Mouse (Mus musculus) activated CD4-positive, CD25-positive, alpha-beta regulatory T cell, adult 4 months (primary cell): ENCODE results near the gene Defa37. TPM values are rescaled to one million over a fixed set of nuclear protein-coding genes. Genes with fewer than 3 reads are reported as not detected.
"Not testable (repeated sequence)": the region's sequence is repeated elsewhere in the genome, so short reads cannot be mapped to it uniquely, and the experiment has no call there.

Experiments
- ATAC-seq: one replicate; pipeline ENCODE4 v1.8.0; 2017
- polyA plus RNA-seq, 2 experiments: library from polyadenylated mRNA; unstranded; fragments of 100-300 nt; shearing (Covaris generic); gene quantifications; one replicate each; pipeline ENCODE4 v1.2.1; 2017

Gene Defa37
- polyA plus RNA-seq, result not detected

- ATAC-seq, result not testable (repeated sequence)
These were observed at the start of gene Defa37 for GRCm38 (mm10) chr8:21565086-21565485. TSS of gene Defa37 (plus strand) at chr8:21565386.

- not testable (repeated sequence) for ATAC-seq
These were observed 36.5 kb upstream of the Defa37 start, which contains the start of gene Defa32 for GRCm38 (mm10) chr8:21528732-21529131. TSS of gene Defa32 (plus strand) at chr8:21529032.

DNA sequence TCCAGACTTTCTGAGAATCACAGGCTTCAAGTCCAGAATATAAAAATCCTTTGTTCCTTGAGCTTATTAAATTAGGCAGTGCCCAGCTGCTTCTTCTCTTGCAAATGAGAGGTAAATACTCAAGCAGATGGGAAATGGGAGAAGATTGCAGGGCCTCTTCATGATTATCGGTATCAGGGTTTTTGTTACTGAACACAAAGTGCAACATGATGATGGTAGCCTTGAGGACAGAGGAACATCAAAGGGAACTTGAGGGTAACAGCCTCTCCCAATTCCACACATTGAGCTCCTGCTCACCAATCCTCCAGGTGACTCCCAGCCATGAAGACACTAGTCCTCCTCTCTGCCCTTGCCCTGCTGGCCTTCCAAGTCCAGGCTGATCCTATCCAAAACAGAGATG lies 17.5 kb downstream of the Defa37 start, which contains the start of gene Defa28:
Gene Defa28, plus strand, starts transcription at position 301 of the 400 bp plus-strand sequence.
- not testable (repeated sequence) for ATAC-seq

DNA sequence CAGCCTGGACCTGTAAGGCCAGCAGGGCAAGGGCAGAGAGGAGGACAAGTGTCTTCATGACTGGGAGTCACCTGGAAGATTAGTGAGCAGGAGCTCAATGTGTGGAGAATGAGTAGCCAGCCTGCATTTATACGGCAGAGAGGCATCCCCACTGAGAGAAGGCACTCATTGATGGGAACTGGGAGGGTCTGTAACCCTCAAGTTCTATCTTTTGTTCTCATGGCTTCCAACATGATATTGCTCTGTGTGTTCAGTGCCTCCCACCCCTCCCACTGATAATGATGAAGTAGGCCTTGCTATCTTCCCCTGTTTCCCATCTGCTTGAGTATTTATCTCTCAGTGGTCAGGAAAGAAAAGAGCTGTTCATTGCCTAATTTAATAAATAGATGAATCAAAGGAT lies 29.2 kb downstream of the Defa37 start, which contains the start of gene Gm7861:
Gene Gm7861, minus strand, starts transcription at position 101 of the 400 bp plus-strand sequence.
- ATAC-seq, result not testable (repeated sequence)

Other genes with a start within 250 kb of the Defa37 start
- not detected for gene Defa27, start 249.8 kb upstream of the Defa37 start, polyA plus RNA-seq
- not detected for gene Defa29, start 238.4 kb upstream of the Defa37 start, polyA plus RNA-seq
- not detected for gene Defa2, start 186.9 kb upstream of the Defa37 start, polyA plus RNA-seq
- not detected for gene Defa33, start 173.6 kb upstream of the Defa37 start, polyA plus RNA-seq
- gene Defa36, start 138.0 kb upstream of the Defa37 start, polyA plus RNA-seq, result not detected
- gene Gm7849, start 108.8 kb upstream of the Defa37 start, polyA plus RNA-seq, result not detected
- not detected for gene Defa20, start 56.1 kb upstream of the Defa37 start, polyA plus RNA-seq
- not detected for gene Defa32, start 36.4 kb upstream of the Defa37 start, polyA plus RNA-seq
- not detected for gene Defa28, start 17.6 kb downstream of the Defa37 start, polyA plus RNA-seq
- gene Gm7861, start 29.1 kb downstream of the Defa37 start, polyA plus RNA-seq, result not detected
- gene Defa26, start 52.8 kb downstream of the Defa37 start, polyA plus RNA-seq, result not detected
- gene Defa17, start 90.4 kb downstream of the Defa37 start, polyA plus RNA-seq, result not detected
- gene Defa34, start 100.4 kb downstream of the Defa37 start, polyA plus RNA-seq, result not detected
- gene AY761184, start 138.3 kb downstream of the Defa37 start, polyA plus RNA-seq, result not detected
- not detected for gene Defa24, start 169.1 kb downstream of the Defa37 start, polyA plus RNA-seq